Mouse (Mus musculus) liver, embryonic 14.5 days (tissue): Measurements from ENCODE around the gene Pagr1b. TPM values are rescaled to one million over a fixed set of nuclear protein-coding genes. Genes with fewer than 3 reads are reported as not detected.

Experiments
- ATAC-seq: fragments of 200-750 bp; cut with Nextera tagmentation; 2 replicates; pipeline ENCODE4 v1.8.0; 2017; ENCODE audit warnings: moderate number of reproducible peaks, mild to moderate bottlenecking, moderate library complexity; ENCODE audit not compliant: insufficient read depth
- DNase-seq, 3 experiments: peaks; one replicate each; pipeline ENCODE4 v3.0.0-alpha.2; 2012 to 2013; ENCODE audit warnings: low read depth in 3 of 3, low spot score in 3 of 3
- H3K27ac ChIP-seq: fragments of 300-500 bp; sonication (generic); 2 replicates; pipeline ENCODE4 v1.5.1; 2014; ENCODE audit warnings: moderate library complexity, mild to moderate bottlenecking, control low read depth, inconsistent platforms
- H3K27me3 ChIP-seq: fragments of 300-500 bp; sonication (generic); 2 replicates; pipeline ENCODE4 v1.6.1; 2014; ENCODE audit warnings: mild to moderate bottlenecking, low read length, moderate library complexity; ENCODE audit not compliant: control insufficient read depth, insufficient read depth
- H3K36me3 ChIP-seq: fragments of 300-500 bp; sonication (generic); replicated peaks from 2 replicates; pipeline ENCODE4 v1.6.1; 2014; ENCODE audit warnings: low read depth; ENCODE audit not compliant: control insufficient read depth, insufficient read depth
- H3K4me1 ChIP-seq, 2 experiments: fragments of 200-500 bp in 1 of 2; fragments of 300-500 bp in 1 of 2; sonication (generic) in 1 of 2; replicated peaks; 2 replicates each; pipeline ENCODE4 v1.6.1; 2012 to 2014; ENCODE audit warnings: antibody characterized with exemption in 1 of 2, inconsistent platforms in 1 of 2, low read length in 1 of 2; ENCODE audit not compliant: control insufficient read depth in 2 of 2, insufficient read depth in 2 of 2
- H3K4me2 ChIP-seq: fragments of 300-500 bp; sonication (generic); 2 replicates; pipeline ENCODE4 v1.6.1; 2014; ENCODE audit warnings: low read depth, mild to moderate bottlenecking, control low read depth, moderate library complexity
- H3K4me3 ChIP-seq, 2 experiments: fragments of 200-500 bp in 1 of 2; fragments of 300-500 bp in 1 of 2; sonication (generic) in 1 of 2; 2 replicates each; pipeline ENCODE4 v1.5.1; 2012 to 2014; ENCODE audit warnings: low read depth in 2 of 2, low read length in 2 of 2, mild to moderate bottlenecking in 2 of 2, control low read depth in 1 of 2, inconsistent platforms in 1 of 2, moderate library complexity in 1 of 2; ENCODE audit not compliant: insufficient read depth in 1 of 2
- H3K9ac ChIP-seq: fragments of 300-500 bp; sonication (generic); replicated peaks from 2 replicates; pipeline ENCODE4 v1.6.1; 2014; ENCODE audit warnings: mild to moderate bottlenecking, control low read depth, moderate library complexity
- H3K9me3 ChIP-seq: fragments of 300-500 bp; sonication (generic); 2 replicates; pipeline ENCODE4 v1.6.1; 2016; ENCODE audit warnings: low read length, mixed read lengths; ENCODE audit not compliant: control insufficient read depth
- CTCF ChIP-seq: IDR thresholded peaks from 2 replicates; pipeline ENCODE4 v1.5.1; 2016; ENCODE audit warnings: antibody characterized with exemption, low read depth, control low read depth
- EP300 ChIP-seq: IDR thresholded peaks from 2 replicates; pipeline ENCODE4 v1.6.1; 2016; ENCODE audit warnings: antibody characterized with exemption, low read depth
- WGBS: fragments of 180-500 bp; shearing (Covaris S2); extraction: QIAGEN DNeasy Blood & Tissue Kit; methylation state at CpG from one replicate; pipeline ENCODE4 v1.1.7; 2014; ENCODE audit not compliant: insufficient replicate concordance; 5-methylcytosine and 5-hydroxymethylcytosine counted together
- microRNA-seq: library from miRNA; unstranded; fragments of <30 nt; microRNA quantifications from one replicate; pipeline ENCODE4, GENCODE M21; 2016
- polyA plus RNA-seq, 2 experiments: library from polyadenylated mRNA; depleted of rRNA in 1 of 2; stranded (reverse) in 1 of 2; unstranded in 1 of 2; fragments of >200 nt; fragmentation: Nextera tagmentation in 1 of 2; extraction: Ambion mirVana in 1 of 2; gene quantifications; 2 replicates each; pipeline versions ENCODE4 v1.2.1 to v1.2.3; 2012 to 2014

Gene Pagr1b
- polyA plus RNA-seq, 2 experiments: 0.10 TPM; not detected in 1

DNA sequence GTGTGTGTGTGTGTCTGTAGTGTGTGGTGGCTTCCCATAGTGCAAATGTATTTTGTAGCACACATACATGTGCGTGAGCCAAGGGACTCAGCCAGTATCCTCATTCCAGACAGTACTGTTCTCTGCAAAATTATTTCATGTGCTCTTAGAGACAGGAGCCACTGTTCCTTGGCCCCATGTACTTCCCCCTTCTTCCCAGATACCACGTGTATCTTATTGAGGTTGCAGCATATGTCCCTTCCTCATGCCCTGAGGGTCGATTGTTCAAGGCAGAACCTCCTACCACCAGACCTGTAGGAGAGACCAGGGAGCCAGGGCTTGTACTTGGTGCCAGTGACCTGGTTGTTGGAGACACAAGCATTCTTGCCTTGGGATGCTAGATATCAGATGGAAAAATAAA, 61.2 kb downstream of the Pagr1b start:
- Histone ChIP-seq H3K9ac (no peak overlapping the region), H3K4me3 (no peak overlapping the region), H3K36me3 (no peaks in the 10 kb centered on the region), H3K4me1 (no peaks in the 10 kb centered on the region), H3K27me3 (peaks cover 16% of the 10 kb centered on the region), H3K27ac (no peak overlapping the region), H3K4me2 (no peak overlapping the region), H3K9me3 (no peaks in the 10 kb centered on the region)
- DNase-seq: no peak
- 25% methylated on average over 3 of the region's 3 CpGs for WGBS
- TF ChIP-seq EP300: no peak
- no peak for TF ChIP-seq CTCF
- ATAC-seq: no peak

DNA sequence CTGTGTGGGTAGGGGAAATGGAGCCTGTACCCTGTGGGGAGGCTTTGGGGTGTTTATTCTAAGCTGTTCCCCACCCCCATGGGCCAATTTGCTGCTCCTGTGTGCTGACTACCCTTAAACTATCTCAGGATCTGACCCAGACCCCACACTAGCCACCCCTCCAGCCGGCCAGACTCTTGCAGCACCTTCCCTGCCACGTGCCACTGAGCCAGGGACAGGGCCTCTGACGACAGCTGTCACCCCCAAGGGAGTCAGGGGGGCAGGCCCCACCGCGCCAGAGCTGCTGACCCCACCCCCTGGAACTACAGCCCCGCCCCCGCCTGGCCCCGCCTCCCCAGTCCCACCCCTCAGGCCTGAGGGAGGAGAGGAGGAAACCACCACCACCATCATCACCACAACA, 63.6 kb downstream of the Pagr1b start:
- peaks cover 18% of the 10 kb centered on the region for H3K27me3 ChIP-seq

DNA sequence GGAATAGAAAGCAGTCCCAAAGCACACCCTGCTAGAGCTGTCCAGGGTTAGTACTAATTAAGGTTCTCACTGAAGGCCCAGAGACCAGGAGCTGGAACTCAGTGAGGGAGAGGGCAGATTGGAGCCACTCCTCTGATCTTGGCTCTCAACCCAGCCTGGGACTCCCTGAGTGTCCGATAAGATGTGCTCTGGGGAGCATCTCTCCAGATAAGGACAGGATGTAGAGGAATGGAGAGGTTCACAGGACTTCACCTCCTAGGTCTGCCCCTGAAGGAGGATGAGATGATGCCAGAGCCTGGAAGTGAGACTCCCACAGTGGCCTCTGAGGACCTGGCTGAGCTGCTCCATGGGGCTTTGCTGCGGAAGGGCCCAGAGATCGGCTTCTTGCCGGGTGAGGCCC, 64.5 kb downstream of the Pagr1b start:
- Histone ChIP-seq H3K4me1 (no peaks in the 10 kb centered on the region; a peak in 1 of 4 replicates), H3K9ac (no peak overlapping the region), H3K36me3 (no peaks in the 10 kb centered on the region), H3K4me2 (no peak overlapping the region), H3K4me3 (no peak overlapping the region), H3K27me3 (peaks cover 18% of the 10 kb centered on the region), H3K9me3 (no peaks in the 10 kb centered on the region), H3K27ac (no peak overlapping the region)
- 19% methylated on average over 4 of the region's 4 CpGs for WGBS
- ATAC-seq (no peak), DNase-seq (no peak)
- no peak for TF ChIP-seq CTCF
- TF ChIP-seq EP300: no peak

More for the DNA sequence above, 63.6 kb downstream of the Pagr1b start:
- Histone ChIP-seq H3K27ac (no peak overlapping the region), H3K4me2 (no peak overlapping the region), H3K9me3 (no peaks in the 10 kb centered on the region), H3K4me1 (no peaks in the 10 kb centered on the region; a peak in 1 of 4 replicates), H3K9ac (no peak overlapping the region), H3K4me3 (no peak overlapping the region), H3K36me3 (no peaks in the 10 kb centered on the region)
- no peak for DNase-seq
- 2% methylated on average over 8 of the region's 8 CpGs for WGBS
- ATAC-seq: no peak
- TF ChIP-seq CTCF (no peak), EP300 (no peak)

Small RNA genes lying within 50 kb of the gene (microRNA-seq; reads per million reads assigned to microRNA genes)
- not detected for gene Gm44343

Other genes starting within 250 kb of the Pagr1b start
Only the 30 nearest of the 32 such genes appear.
- 1.3 and 1.5 TPM in 2 replicates for gene Tbx6, start 235.0 kb downstream of the Pagr1b start, polyA plus RNA-seq (2012; rRNA removed)
- gene Tbx6, start 235.0 kb downstream of the Pagr1b start, polyA plus RNA-seq (2014; fragmentation: Nextera tagmentation; extraction: Ambion mirVana): 0.43 and 0.47 TPM in 2 replicates
- gene Ppp4c, start 224.0 kb downstream of the Pagr1b start, polyA plus RNA-seq (2012; rRNA removed): 81.8 and 83.2 TPM in 2 replicates
- 105 and 117 TPM in 2 replicates for gene Ppp4c, start 224.0 kb downstream of the Pagr1b start, polyA plus RNA-seq (2014; fragmentation: Nextera tagmentation; extraction: Ambion mirVana)
- gene Fam57b, start 218.8 kb downstream of the Pagr1b start, polyA plus RNA-seq (2012; rRNA removed): 0.19 and 0.24 TPM in 2 replicates
- gene Fam57b, start 218.8 kb downstream of the Pagr1b start, polyA plus RNA-seq (2014; fragmentation: Nextera tagmentation; extraction: Ambion mirVana): not detected in 2 replicates
- not detected in 2 replicates for gene 4930451I11Rik, start 184.8 kb downstream of the Pagr1b start, polyA plus RNA-seq (2012; rRNA removed)
- not detected in 2 replicates for gene 4930451I11Rik, start 184.8 kb downstream of the Pagr1b start, polyA plus RNA-seq (2014; fragmentation: Nextera tagmentation; extraction: Ambion mirVana)
- 0.02 TPM in 1 of 2 replicates, not detected in the other for gene Doc2a, start 169.1 kb downstream of the Pagr1b start, polyA plus RNA-seq (2012; rRNA removed)
- gene Doc2a, start 169.1 kb downstream of the Pagr1b start, polyA plus RNA-seq (2014; fragmentation: Nextera tagmentation; extraction: Ambion mirVana): 0.18 TPM in 1 of 2 replicates, not detected in the other
- gene Hirip3, start 154.5 kb downstream of the Pagr1b start, polyA plus RNA-seq (2012; rRNA removed): 24.7 and 58.1 TPM in 2 replicates
- gene Hirip3, start 154.5 kb downstream of the Pagr1b start, polyA plus RNA-seq (2014; fragmentation: Nextera tagmentation; extraction: Ambion mirVana): 5.2 and 5.6 TPM in 2 replicates
- 22.7 and 25.1 TPM in 2 replicates for gene Ino80e, start 154.1 kb downstream of the Pagr1b start, polyA plus RNA-seq (2012; rRNA removed)
- 36.6 and 40.6 TPM in 2 replicates for gene Ino80e, start 154.1 kb downstream of the Pagr1b start, polyA plus RNA-seq (2014; fragmentation: Nextera tagmentation; extraction: Ambion mirVana)
- 16.2 and 16.3 TPM in 2 replicates for gene Taok2, start 131.8 kb downstream of the Pagr1b start, polyA plus RNA-seq (2012; rRNA removed)
- 6.3 and 7.0 TPM in 2 replicates for gene Taok2, start 131.8 kb downstream of the Pagr1b start, polyA plus RNA-seq (2014; fragmentation: Nextera tagmentation; extraction: Ambion mirVana)
- 10.8 and 15.3 TPM in 2 replicates for gene Tmem219, start 93.6 kb downstream of the Pagr1b start, polyA plus RNA-seq (2012; rRNA removed)
- gene Tmem219, start 93.6 kb downstream of the Pagr1b start, polyA plus RNA-seq (2014; fragmentation: Nextera tagmentation; extraction: Ambion mirVana): 15.7 and 17.1 TPM in 2 replicates
- 4.0 and 4.3 TPM in 2 replicates for gene Kctd13, start 87.6 kb downstream of the Pagr1b start, polyA plus RNA-seq (2012; rRNA removed)
- 3.0 and 4.8 TPM in 2 replicates for gene Kctd13, start 87.6 kb downstream of the Pagr1b start, polyA plus RNA-seq (2014; fragmentation: Nextera tagmentation; extraction: Ambion mirVana)
- gene Asphd1, start 66.9 kb downstream of the Pagr1b start, polyA plus RNA-seq (2012; rRNA removed): 0.04 TPM in 1 of 2 replicates, not detected in the other
- gene Asphd1, start 66.9 kb downstream of the Pagr1b start, polyA plus RNA-seq (2014; fragmentation: Nextera tagmentation; extraction: Ambion mirVana): not detected in 2 replicates
- 0.19 and 0.40 TPM in 2 replicates for gene Sez6l2, start 65.9 kb downstream of the Pagr1b start, polyA plus RNA-seq (2012; rRNA removed)
- gene Sez6l2, start 65.9 kb downstream of the Pagr1b start, polyA plus RNA-seq (2014; fragmentation: Nextera tagmentation; extraction: Ambion mirVana): not detected in 2 replicates
- gene Cdipt, start 40.6 kb downstream of the Pagr1b start, polyA plus RNA-seq (2012; rRNA removed): 36.4 and 45.9 TPM in 2 replicates
- gene Cdipt, start 40.6 kb downstream of the Pagr1b start, polyA plus RNA-seq (2014; fragmentation: Nextera tagmentation; extraction: Ambion mirVana): 32.6 and 34.3 TPM in 2 replicates
- 0.18 and 0.52 TPM in 2 replicates for gene Cdiptos, start 40.4 kb downstream of the Pagr1b start, polyA plus RNA-seq (2012; rRNA removed)
- 0.20 and 0.64 TPM in 2 replicates for gene Cdiptos, start 40.4 kb downstream of the Pagr1b start, polyA plus RNA-seq (2014; fragmentation: Nextera tagmentation; extraction: Ambion mirVana)
- 3.8 and 4.5 TPM in 2 replicates for gene Mvp, start 1.9 kb downstream of the Pagr1b start, polyA plus RNA-seq (2012; rRNA removed)
- gene Mvp, start 1.9 kb downstream of the Pagr1b start, polyA plus RNA-seq (2014; fragmentation: Nextera tagmentation; extraction: Ambion mirVana): 5.5 and 5.6 TPM in 2 replicates
- 8.0 and 15.2 TPM in 2 replicates for gene Pagr1a, start 868 bp upstream of the Pagr1b start, polyA plus RNA-seq (2012; rRNA removed)
- gene Pagr1a, start 868 bp upstream of the Pagr1b start, polyA plus RNA-seq (2014; fragmentation: Nextera tagmentation; extraction: Ambion mirVana): 27.3 and 32.2 TPM in 2 replicates
- 7.5 and 15.7 TPM in 2 replicates for gene Gm42742, start 4.6 kb upstream of the Pagr1b start, polyA plus RNA-seq (2012; rRNA removed)
- 1.2 and 8.3 TPM in 2 replicates for gene Gm42742, start 4.6 kb upstream of the Pagr1b start, polyA plus RNA-seq (2014; fragmentation: Nextera tagmentation; extraction: Ambion mirVana)
- 0.08 and 0.55 TPM in 2 replicates for gene Prrt2, start 4.7 kb upstream of the Pagr1b start, polyA plus RNA-seq (2012; rRNA removed)
- gene Prrt2, start 4.7 kb upstream of the Pagr1b start, polyA plus RNA-seq (2014; fragmentation: Nextera tagmentation; extraction: Ambion mirVana): 0.40 and 0.41 TPM in 2 replicates
- 91.4 and 97.5 TPM in 2 replicates for gene Maz, start 10.6 kb upstream of the Pagr1b start, polyA plus RNA-seq (2012; rRNA removed)
- 27.3 and 37.4 TPM in 2 replicates for gene Maz, start 10.6 kb upstream of the Pagr1b start, polyA plus RNA-seq (2014; fragmentation: Nextera tagmentation; extraction: Ambion mirVana)
- 43.8 and 60.1 TPM in 2 replicates for gene Kif22, start 26.0 kb upstream of the Pagr1b start, polyA plus RNA-seq (2012; rRNA removed)
- gene Kif22, start 26.0 kb upstream of the Pagr1b start, polyA plus RNA-seq (2014; fragmentation: Nextera tagmentation; extraction: Ambion mirVana): 101 and 112 TPM in 2 replicates
- gene Zg16, start 70.8 kb upstream of the Pagr1b start, polyA plus RNA-seq (2012; rRNA removed): 0.08 and 0.11 TPM in 2 replicates
- not detected in 2 replicates for gene Zg16, start 70.8 kb upstream of the Pagr1b start, polyA plus RNA-seq (2014; fragmentation: Nextera tagmentation; extraction: Ambion mirVana)
- gene AI467606, start 74.9 kb upstream of the Pagr1b start, polyA plus RNA-seq (2012; rRNA removed): 5.3 and 6.4 TPM in 2 replicates
- 7.6 and 8.5 TPM in 2 replicates for gene AI467606, start 74.9 kb upstream of the Pagr1b start, polyA plus RNA-seq (2014; fragmentation: Nextera tagmentation; extraction: Ambion mirVana)
- gene Qprt, start 105.7 kb upstream of the Pagr1b start, polyA plus RNA-seq (2012; rRNA removed): 35.6 and 35.9 TPM in 2 replicates
- gene Qprt, start 105.7 kb upstream of the Pagr1b start, polyA plus RNA-seq (2014; fragmentation: Nextera tagmentation; extraction: Ambion mirVana): 48.6 and 49.2 TPM in 2 replicates
- gene Spn, start 121.3 kb upstream of the Pagr1b start, polyA plus RNA-seq (2012; rRNA removed): 8.0 and 10.8 TPM in 2 replicates
- 7.9 and 8.0 TPM in 2 replicates for gene Spn, start 121.3 kb upstream of the Pagr1b start, polyA plus RNA-seq (2014; fragmentation: Nextera tagmentation; extraction: Ambion mirVana)
- 17.6 and 27.6 TPM in 2 replicates for gene Cd2bp2, start 179.6 kb upstream of the Pagr1b start, polyA plus RNA-seq (2012; rRNA removed)
- 17.4 and 18.4 TPM in 2 replicates for gene Cd2bp2, start 179.6 kb upstream of the Pagr1b start, polyA plus RNA-seq (2014; fragmentation: Nextera tagmentation; extraction: Ambion mirVana)
- gene Tbc1d10b, start 192.0 kb upstream of the Pagr1b start, polyA plus RNA-seq (2012; rRNA removed): 12.8 and 15.5 TPM in 2 replicates
- 10.9 and 13.2 TPM in 2 replicates for gene Tbc1d10b, start 192.0 kb upstream of the Pagr1b start, polyA plus RNA-seq (2014; fragmentation: Nextera tagmentation; extraction: Ambion mirVana)
- 10.6 and 15.6 TPM in 2 replicates for gene Mylpf, start 192.4 kb upstream of the Pagr1b start, polyA plus RNA-seq (2012; rRNA removed)
- gene Mylpf, start 192.4 kb upstream of the Pagr1b start, polyA plus RNA-seq (2014; fragmentation: Nextera tagmentation; extraction: Ambion mirVana): 31.0 and 31.1 TPM in 2 replicates
- 3.3 and 3.4 TPM in 2 replicates for gene Zfp553, start 216.6 kb upstream of the Pagr1b start, polyA plus RNA-seq (2012; rRNA removed)
- gene Zfp553, start 216.6 kb upstream of the Pagr1b start, polyA plus RNA-seq (2014; fragmentation: Nextera tagmentation; extraction: Ambion mirVana): 2.4 and 2.8 TPM in 2 replicates
- 10.3 and 16.1 TPM in 2 replicates for gene Sept1, start 216.6 kb upstream of the Pagr1b start, polyA plus RNA-seq (2012; rRNA removed)
- 7.0 TPM in 2 replicates for gene Sept1, start 216.6 kb upstream of the Pagr1b start, polyA plus RNA-seq (2014; fragmentation: Nextera tagmentation; extraction: Ambion mirVana)
- 19.6 and 21.6 TPM in 2 replicates for gene Zfp771, start 227.8 kb upstream of the Pagr1b start, polyA plus RNA-seq (2012; rRNA removed)
- 11.0 TPM in 2 replicates for gene Zfp771, start 227.8 kb upstream of the Pagr1b start, polyA plus RNA-seq (2014; fragmentation: Nextera tagmentation; extraction: Ambion mirVana)